Mouse (Mus musculus) heart, embryonic 16.5 days (tissue): ENCODE measurements around the gene Cep104. TPM values are rescaled to one million over a fixed set of nuclear protein-coding genes. Genes with fewer than 3 reads are reported as not detected.

ENCODE experiments used
- ATAC-seq: fragments of 200-750 bp; cut with Nextera tagmentation; replicated peaks from 2 replicates; pipeline ENCODE4 v1.8.0; 2017; ENCODE audit warnings: moderate number of reproducible peaks; ENCODE audit not compliant: insufficient read depth, low FRiP score; ENCODE audit errors: extremely low read depth
- H3K27ac ChIP-seq: fragments of 300-500 bp; sonication (generic); 2 replicates; pipeline ENCODE4 v1.5.1; 2014; ENCODE audit warnings: mild to moderate bottlenecking, low read length, control low read depth, moderate library complexity
- H3K27me3 ChIP-seq: fragments of 300-500 bp; sonication (generic); 2 replicates; pipeline ENCODE4 v1.6.1; 2014; ENCODE audit warnings: low read length, mixed read lengths; ENCODE audit not compliant: control insufficient read depth, insufficient read depth
- H3K36me3 ChIP-seq: fragments of 300-500 bp; sonication (generic); 2 replicates; pipeline ENCODE4 v1.6.1; 2014; ENCODE audit not compliant: control insufficient read depth, insufficient read depth
- H3K4me1 ChIP-seq: fragments of 300-500 bp; sonication (generic); 2 replicates; pipeline ENCODE4 v1.6.1; 2014; ENCODE audit warnings: low read length, mixed read lengths; ENCODE audit not compliant: control insufficient read depth, insufficient read depth
- H3K4me2 ChIP-seq: fragments of 300-500 bp; sonication (generic); 2 replicates; pipeline ENCODE4 v1.6.1; 2014; ENCODE audit warnings: low read depth, mild to moderate bottlenecking, control low read depth, low read length
- H3K4me3 ChIP-seq: fragments of 300-500 bp; sonication (generic); 2 replicates; pipeline ENCODE4 v1.5.1; 2014; ENCODE audit warnings: mild to moderate bottlenecking, control low read depth, low read length
- H3K9ac ChIP-seq: fragments of 300-500 bp; sonication (generic); 2 replicates; pipeline ENCODE4 v1.6.1; 2014; ENCODE audit warnings: low read length, control low read depth
- H3K9me3 ChIP-seq: fragments of 300-500 bp; sonication (generic); replicated peaks from 2 replicates; pipeline ENCODE4 v1.6.1; 2016; ENCODE audit warnings: low read length; ENCODE audit not compliant: control insufficient read depth
- WGBS: fragments of 180-500 bp; shearing (Covaris S2); extraction: QIAGEN DNeasy Blood & Tissue Kit; methylation state at CpG from one replicate; pipeline ENCODE4 v1.1.7; 2014; 5-methylcytosine and 5-hydroxymethylcytosine counted together
- polyA plus RNA-seq: library from polyadenylated mRNA; unstranded; fragments of >200 nt; fragmentation: Nextera tagmentation; extraction: Ambion mirVana; gene quantifications from 2 replicates; pipeline ENCODE4 v1.2.1, GENCODE M21; 2015

Gene Cep104
- polyA plus RNA-seq, 1 experiment from 2014 or later = 14.1 TPM

DNA sequence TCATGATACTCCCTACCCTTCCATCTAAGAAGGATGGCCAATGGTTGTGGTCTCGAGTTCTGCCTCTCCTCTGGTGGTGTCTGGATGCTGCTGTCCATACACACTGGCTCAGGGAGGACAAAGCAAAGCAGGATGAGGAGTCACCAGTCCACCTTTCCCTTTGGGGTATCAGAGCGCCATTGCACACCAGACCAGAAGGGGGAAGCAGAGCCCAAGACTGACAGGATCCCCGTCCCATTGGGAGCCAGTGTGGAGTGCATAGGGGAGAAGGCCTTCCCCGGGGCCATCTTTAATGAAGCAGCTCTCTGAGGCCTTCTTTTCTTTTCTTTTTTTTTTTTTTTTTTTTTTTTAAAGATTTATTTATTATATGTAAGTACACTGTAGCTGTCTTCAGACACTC, 78.1 kb downstream of the Cep104 start:
- H3K9me3 ChIP-seq = no peaks in the 10 kb centered on the region
- no peaks in the 10 kb centered on the region for H3K36me3 ChIP-seq
- H3K4me2 ChIP-seq = no peak overlapping the region
- no peak for ATAC-seq
- no peak overlapping the region for H3K27ac ChIP-seq
- H3K4me3 ChIP-seq = no peak overlapping the region
- no peaks in the 10 kb centered on the region; the same call in 1 of the 2 replicates for H3K27me3 ChIP-seq
- no peaks in the 10 kb centered on the region for H3K4me1 ChIP-seq
- WGBS = 55% methylated on average over 4 of the region's 4 CpGs
- no peak overlapping the region for H3K9ac ChIP-seq

DNA sequence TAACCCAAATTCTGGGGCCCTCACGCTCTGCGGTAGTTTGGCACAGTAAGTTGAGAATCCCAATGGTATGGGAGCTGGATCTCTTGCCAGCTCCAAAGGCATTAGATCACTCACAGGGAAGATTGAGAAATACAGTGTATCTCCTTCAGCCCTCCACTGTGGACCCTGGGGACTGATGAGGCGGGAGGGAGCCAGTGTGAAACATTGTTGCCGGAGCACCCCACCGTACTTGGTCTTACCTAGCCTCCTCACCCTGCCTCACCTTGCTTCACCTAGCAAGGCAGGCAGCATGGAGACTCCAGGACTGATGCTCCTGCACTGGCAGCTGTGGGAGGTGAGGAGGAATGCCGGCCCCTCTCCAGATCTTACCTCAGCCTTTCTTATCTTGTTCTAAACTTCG, 80.5 kb downstream of the Cep104 start:
- no peak overlapping the region for H3K4me3 ChIP-seq
- no peaks in the 10 kb centered on the region; the same call in 1 of the 2 replicates for H3K27me3 ChIP-seq
- no peak overlapping the region for H3K4me2 ChIP-seq
- ATAC-seq = no peak
- no peak overlapping the region for H3K9ac ChIP-seq
- WGBS = 65% methylated on average over 7 of the region's 7 CpGs
- H3K9me3 ChIP-seq = no peaks in the 10 kb centered on the region
- H3K36me3 ChIP-seq = no peaks in the 10 kb centered on the region
- no peaks in the 10 kb centered on the region for H3K4me1 ChIP-seq
- H3K27ac ChIP-seq = no peak overlapping the region

DNA sequence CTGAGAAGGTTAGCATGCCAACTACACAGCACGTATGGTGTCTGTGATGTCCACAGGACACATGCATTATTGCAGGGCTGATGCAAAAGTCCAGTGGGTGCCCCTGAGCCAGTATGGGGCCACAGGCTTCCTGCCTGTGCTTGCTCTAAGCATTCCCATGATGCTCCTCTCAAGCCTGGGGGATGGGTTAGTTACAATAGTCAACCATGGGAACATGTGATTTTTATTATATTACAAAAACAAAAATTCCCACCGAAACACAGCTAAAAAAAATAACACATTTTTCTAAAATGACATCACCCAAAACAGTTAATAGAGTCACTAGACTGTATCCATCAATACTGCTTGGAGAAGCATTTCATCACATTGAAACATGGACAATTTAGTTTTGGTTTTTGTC, 81.1 kb downstream of the Cep104 start:
- no peak for ATAC-seq
- no peak overlapping the region for H3K4me2 ChIP-seq
- H3K9ac ChIP-seq = no peak overlapping the region
- no peak overlapping the region for H3K4me3 ChIP-seq
- H3K4me1 ChIP-seq = no peaks in the 10 kb centered on the region
- no peaks in the 10 kb centered on the region; the same call in 1 of the 2 replicates for H3K27me3 ChIP-seq
- 64% methylated on average over 2 of the region's 2 CpGs for WGBS
- H3K9me3 ChIP-seq = no peaks in the 10 kb centered on the region
- no peaks in the 10 kb centered on the region for H3K36me3 ChIP-seq
- peak overlapping the region; percentile 26; the same call in 1 of the 2 replicates for H3K27ac ChIP-seq

DNA sequence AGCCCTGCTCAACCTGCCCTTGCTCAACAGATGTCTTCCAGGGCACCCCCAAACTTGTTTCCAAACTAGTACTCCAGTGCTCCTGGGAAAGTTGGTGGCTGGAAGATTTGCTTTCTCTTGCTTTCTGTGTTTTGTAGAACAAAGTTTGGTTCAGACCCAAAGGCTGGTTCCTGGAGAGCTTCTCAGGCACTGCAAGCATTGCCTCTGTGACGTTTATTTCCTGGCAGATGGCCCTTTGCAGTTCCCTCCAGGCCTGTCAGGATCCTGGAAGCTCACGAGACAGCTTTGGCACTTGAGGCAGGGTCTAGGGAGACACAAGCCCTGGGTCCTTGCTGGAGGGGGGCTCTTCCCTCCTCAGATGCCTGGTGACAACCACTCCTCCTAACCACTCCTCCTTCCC, 81.7 kb downstream of the Cep104 start:
- Histone ChIP-seq H3K9ac (no peak overlapping the region), H3K9me3 (no peaks in the 10 kb centered on the region), H3K4me1 (no peaks in the 10 kb centered on the region), H3K36me3 (no peaks in the 10 kb centered on the region), H3K4me3 (no peak overlapping the region), H3K4me2 (no peak overlapping the region), H3K27ac (peak overlapping the region; percentile 26; the same call in 1 of the 2 replicates), H3K27me3 (no peaks in the 10 kb centered on the region; the same call in 1 of the 2 replicates)
- 30% methylated on average over 2 of the region's 2 CpGs for WGBS
- no peak for ATAC-seq

DNA sequence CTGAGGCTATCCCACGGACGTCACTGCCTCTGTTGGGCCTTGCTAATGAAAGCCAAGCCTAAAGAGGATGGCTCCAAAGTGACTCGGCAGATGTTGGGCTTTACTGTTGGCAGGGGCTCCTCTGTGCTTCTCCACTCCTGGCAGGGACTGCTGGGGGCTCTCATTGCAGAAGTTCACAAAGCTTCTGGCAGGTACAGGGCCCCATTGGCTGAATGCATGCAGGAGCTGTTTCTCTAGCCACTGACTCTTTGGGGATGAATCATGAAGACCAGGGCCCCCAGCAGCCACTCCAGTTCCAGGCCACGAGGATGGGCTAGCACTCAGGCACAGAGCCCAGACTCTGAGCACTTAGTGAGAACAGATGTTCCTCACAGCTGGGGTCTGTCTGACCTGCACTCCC, 82.7 kb downstream of the Cep104 start:
- Histone ChIP-seq H3K27ac (no peak overlapping the region), H3K27me3 (no peaks in the 10 kb centered on the region; the same call in 1 of the 2 replicates), H3K4me2 (no peak overlapping the region), H3K9ac (no peak overlapping the region), H3K4me1 (no peaks in the 10 kb centered on the region), H3K4me3 (no peak overlapping the region), H3K36me3 (no peaks in the 10 kb centered on the region), H3K9me3 (no peaks in the 10 kb centered on the region)
- WGBS = 52% methylated on average over 4 of the region's 4 CpGs
- ATAC-seq = no peak

Other genes with a start within 250 kb of the Cep104 start
- gene A430005L14Rik, start 18.0 kb upstream of the Cep104 start, polyA plus RNA-seq = 47.3 and 48.4 TPM in 2 replicates
- gene Dffb, start 68 bp upstream of the Cep104 start, polyA plus RNA-seq = 8.5 and 8.6 TPM in 2 replicates
- 14.7 and 15.1 TPM in 2 replicates for gene Lrrc47, start 36.5 kb downstream of the Cep104 start, polyA plus RNA-seq
- gene Smim1, start 51.0 kb downstream of the Cep104 start, polyA plus RNA-seq = 29.3 and 38.1 TPM in 2 replicates
- gene Ccdc27, start 67.5 kb downstream of the Cep104 start, polyA plus RNA-seq = not detected in 2 replicates
- 0.20 and 0.31 TPM in 2 replicates for gene Trp73, start 165.0 kb downstream of the Cep104 start, polyA plus RNA-seq
- 23.5 and 24.4 TPM in 2 replicates for gene Wrap73, start 167.2 kb downstream of the Cep104 start, polyA plus RNA-seq
- gene Tprgl, start 185.5 kb downstream of the Cep104 start, polyA plus RNA-seq = 143 and 147 TPM in 2 replicates
- gene Megf6, start 195.5 kb downstream of the Cep104 start, polyA plus RNA-seq = 33.8 and 38.8 TPM in 2 replicates